Mouse (Mus musculus): Measurements from ENCODE around the gene Hbq1a. TPM values are rescaled to one million over a fixed set of nuclear protein-coding genes. Genes with fewer than 3 reads are reported as not detected.
"Not testable (repeated sequence)": the region's sequence is repeated elsewhere in the genome, so short reads cannot be mapped to it uniquely, and the experiment has no call there.

Gene Hbq1a
- polyA plus RNA-seq (2015; fragmentation: Nextera tagmentation; extraction: Ambion mirVana): 0.65 and 0.86 TPM in 2 replicates

DNA sequence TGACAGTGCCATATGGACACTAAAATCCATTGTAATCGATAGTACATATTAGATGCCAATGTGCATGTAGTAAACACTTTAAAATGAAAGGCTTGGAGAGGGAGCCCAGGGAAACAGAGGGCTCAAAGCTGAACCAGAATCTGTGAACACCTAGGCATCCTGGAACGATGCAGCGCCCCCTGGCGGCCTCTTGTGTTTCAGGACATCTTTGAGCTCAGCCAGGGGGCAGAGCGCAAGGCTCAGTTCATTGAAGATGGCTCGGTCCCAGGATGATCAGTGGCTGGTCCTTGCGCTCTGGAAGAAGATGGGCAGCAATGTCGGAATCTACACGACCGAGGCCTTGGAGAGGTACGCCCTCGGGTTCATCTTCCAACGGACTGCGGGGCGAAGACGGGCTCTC is at the start of gene Hbq1a:
Gene Hbq1a, plus strand, starts transcription at position 205 of the 400 bp plus-strand sequence.
- H3K4me1 ChIP-seq; H3K36me3 ChIP-seq (ENCODE audit: poor library complexity, severe bottlenecking); H3K9me3 ChIP-seq (replicated peaks); H3K27ac ChIP-seq; H3K9ac ChIP-seq: not testable (repeated sequence)
- WGBS: 4% methylated on average over 16 of the region's 16 CpGs
- 0 out of 2 replicates have a peak within 1 kb of the TSS, but pooled peaks have one; percentile 9 for H3K4me3 ChIP-seq
- peak; percentile 65 for ATAC-seq
- peak within 1 kb of the TSS; percentile 52 for H3K4me2 ChIP-seq
- H3K27me3 ChIP-seq: peaks cover 12% of the 10 kb centered on the region; the same call in 1 of the 2 replicates

GRCm38 (mm10) chr11:32250880-32251763 is 48.7 kb upstream of the Hbq1a start:
- Histone ChIP-seq H3K4me3 (no peak overlapping the region), H3K4me1 (no peaks in the 10 kb centered on the region), H3K9ac (no peak overlapping the region), H3K36me3 (ENCODE audit: poor library complexity, severe bottlenecking) (peaks cover 89% of the 10 kb centered on the region), H3K9me3 (replicated peaks) (no peaks in the 10 kb centered on the region), H3K27ac (no peak overlapping the region), H3K4me2 (no peak overlapping the region), H3K27me3 (no peaks in the 10 kb centered on the region)
- ATAC-seq: no peak
- 84% methylated on average over 8 of the region's 8 CpGs for WGBS

GRCm38 (mm10) chr11:32253121-32253520 is 46.7 kb upstream of the Hbq1a start:
- Histone ChIP-seq H3K9me3 (replicated peaks) (no peaks in the 10 kb centered on the region), H3K27ac (no peak overlapping the region), H3K36me3 (ENCODE audit: poor library complexity, severe bottlenecking) (peaks cover 76% of the 10 kb centered on the region), H3K4me1 (no peaks in the 10 kb centered on the region), H3K9ac (no peak overlapping the region), H3K4me3 (no peak overlapping the region), H3K4me2 (no peak overlapping the region), H3K27me3 (no peaks in the 10 kb centered on the region)
- ATAC-seq: no peak
- WGBS: 100% methylated on average over 1 of the region's 1 CpGs

GRCm38 (mm10) chr11:32256146-32256545 is 43.7 kb upstream of the Hbq1a start:
- Histone ChIP-seq H3K4me2 (no peak overlapping the region), H3K27ac (no peak overlapping the region), H3K4me3 (no peak overlapping the region), H3K9me3 (replicated peaks) (no peaks in the 10 kb centered on the region), H3K4me1 (no peaks in the 10 kb centered on the region), H3K27me3 (no peaks in the 10 kb centered on the region), H3K9ac (no peak overlapping the region), H3K36me3 (ENCODE audit: poor library complexity, severe bottlenecking) (peaks cover 58% of the 10 kb centered on the region)
- ATAC-seq: no peak
- 97% methylated on average over 1 of the region's 1 CpGs for WGBS

DNA sequence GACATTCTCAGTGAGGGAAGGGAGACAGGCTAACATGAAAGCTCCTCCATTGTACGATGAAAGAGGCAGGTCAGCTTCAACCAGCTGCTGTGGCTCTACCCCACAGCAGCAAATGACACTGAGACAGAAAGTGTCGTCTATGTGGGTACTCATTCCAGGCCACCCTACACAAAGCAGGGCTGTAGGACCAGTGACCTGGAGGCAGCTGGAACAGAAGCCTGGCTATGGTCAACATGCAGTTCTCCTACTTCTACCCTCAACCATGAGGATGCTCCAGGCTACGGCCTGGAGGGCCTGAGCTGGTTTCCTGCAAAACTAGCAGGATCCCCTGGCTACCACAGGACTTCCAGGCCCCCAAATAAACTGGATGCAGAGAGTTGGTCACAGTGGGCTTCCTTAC is 43.3 kb upstream of the Hbq1a start:
- Histone ChIP-seq H3K4me1 (no peaks in the 10 kb centered on the region), H3K4me3 (no peak overlapping the region), H3K9me3 (replicated peaks) (no peaks in the 10 kb centered on the region), H3K27me3 (no peaks in the 10 kb centered on the region), H3K27ac (no peak overlapping the region), H3K4me2 (no peak overlapping the region), H3K9ac (no peak overlapping the region), H3K36me3 (ENCODE audit: poor library complexity, severe bottlenecking) (peaks cover 55% of the 10 kb centered on the region)
- 94% methylated on average over 3 of the region's 3 CpGs for WGBS
- ATAC-seq: no peak

GRCm38 (mm10) chr11:32262674-32263415 is 37.0 kb upstream of the Hbq1a start:
- no peaks in the 10 kb centered on the region for H3K27me3 ChIP-seq
- no peak overlapping the region for H3K4me3 ChIP-seq
- no peak overlapping the region for H3K27ac ChIP-seq
- H3K9ac ChIP-seq: no peak overlapping the region
- H3K4me1 ChIP-seq: peaks cover 12% of the 10 kb centered on the region
- peaks cover 25% of the 10 kb centered on the region for H3K36me3 ChIP-seq (ENCODE audit: poor library complexity, severe bottlenecking)
- H3K9me3 ChIP-seq (replicated peaks): no peaks in the 10 kb centered on the region
- H3K4me2 ChIP-seq: no peak overlapping the region
- ATAC-seq: no peak
- 92% methylated on average over 10 of the region's 10 CpGs for WGBS

DNA sequence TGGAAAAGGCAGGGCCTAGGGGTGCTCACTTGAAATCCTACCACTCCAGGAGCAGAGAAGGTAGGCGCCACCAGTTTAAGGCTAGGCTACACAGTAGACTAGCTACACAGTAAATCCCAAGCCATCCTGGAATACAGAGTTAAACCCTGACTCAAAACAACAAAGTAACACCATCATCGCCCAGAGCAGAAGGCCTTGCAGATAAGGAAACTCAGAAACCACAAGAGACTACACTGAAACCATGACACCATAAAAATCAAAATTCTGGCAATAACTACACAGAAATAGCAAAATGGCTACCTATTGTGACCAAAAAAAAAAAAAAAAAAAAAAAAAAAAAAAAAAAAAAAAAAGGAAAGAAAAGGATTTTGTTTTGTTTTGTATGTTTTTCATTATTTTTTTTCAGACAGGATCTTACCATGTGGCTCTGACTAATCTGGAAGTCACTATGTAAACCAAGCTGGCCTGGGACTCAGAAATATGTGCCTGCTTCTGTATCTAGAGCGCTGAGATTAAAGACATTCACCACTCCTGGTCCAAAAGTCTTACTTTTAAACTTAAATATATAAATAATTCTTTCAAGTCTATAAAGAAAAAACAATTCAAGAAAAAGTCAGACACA is 34.6 kb upstream of the Hbq1a start:
- no peak for ATAC-seq
- H3K4me1 ChIP-seq: peaks cover 17% of the 10 kb centered on the region
- no peaks in the 10 kb centered on the region for H3K9me3 ChIP-seq (replicated peaks)
- no peak overlapping the region for H3K4me3 ChIP-seq
- WGBS: 91% methylated on average over 3 of the region's 3 CpGs
- H3K36me3 ChIP-seq (ENCODE audit: poor library complexity, severe bottlenecking): peaks cover 23% of the 10 kb centered on the region
- 0 out of 2 replicates have a peak, but pooled peaks cover 14% of the 10 kb centered on the region for H3K27me3 ChIP-seq
- no peak overlapping the region for H3K9ac ChIP-seq
- no peak overlapping the region for H3K4me2 ChIP-seq
- no peak overlapping the region for H3K27ac ChIP-seq

- H3K9me3 ChIP-seq (replicated peaks): no peaks in the 10 kb centered on the region
- H3K4me1 ChIP-seq: peaks cover 17% of the 10 kb centered on the region
- 0 out of 2 replicates have a peak overlapping the region, but pooled peaks have one; percentile 3 for H3K4me2 ChIP-seq
- 94% methylated on average over 6 of the region's 6 CpGs for WGBS
- H3K27ac ChIP-seq: peak overlapping the region; percentile 35; the same call in 1 of the 2 replicates
- no peak for ATAC-seq
- 0 out of 2 replicates have a peak overlapping the region, but pooled peaks have one; percentile 21 for H3K9ac ChIP-seq
- 0 out of 2 replicates have a peak, but pooled peaks cover 15% of the 10 kb centered on the region for H3K27me3 ChIP-seq
- peaks cover 15% of the 10 kb centered on the region for H3K36me3 ChIP-seq (ENCODE audit: poor library complexity, severe bottlenecking)
- no peak overlapping the region for H3K4me3 ChIP-seq
Observed at GRCm38 (mm10) chr11:32266194-32266593, 33.7 kb upstream of the Hbq1a start.

DNA sequence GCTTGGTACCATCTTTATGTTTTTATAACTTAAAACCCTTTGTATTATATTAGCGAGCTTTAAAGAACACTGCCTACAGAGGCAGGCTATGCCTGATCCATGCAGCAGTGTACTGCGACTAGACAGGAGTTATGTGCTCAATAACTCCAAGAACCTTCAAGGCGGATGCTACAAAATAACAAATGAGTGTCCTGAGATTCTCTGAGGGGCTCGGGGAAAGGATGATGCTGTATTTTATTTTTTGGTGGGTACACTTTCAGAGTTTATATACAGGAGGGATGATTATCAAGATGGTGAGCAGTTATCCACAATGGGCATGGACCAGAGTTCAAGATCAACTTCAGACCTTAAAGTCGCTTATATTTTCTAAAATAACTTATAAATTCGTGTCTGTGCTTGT is 33.1 kb upstream of the Hbq1a start:
- Histone ChIP-seq H3K4me3 (peak overlapping the region; percentile 69), H3K9me3 (replicated peaks) (no peaks in the 10 kb centered on the region), H3K4me1 (peaks cover 17% of the 10 kb centered on the region), H3K9ac (peak overlapping the region; percentile 92), H3K4me2 (peak overlapping the region; percentile 73), H3K36me3 (ENCODE audit: poor library complexity, severe bottlenecking) (peaks cover 11% of the 10 kb centered on the region), H3K27me3 (0 out of 2 replicates have a peak, but pooled peaks cover 16% of the 10 kb centered on the region), H3K27ac (peak overlapping the region; percentile 96)
- 30% methylated on average over 6 of the region's 6 CpGs for WGBS
- ATAC-seq: no peak

DNA sequence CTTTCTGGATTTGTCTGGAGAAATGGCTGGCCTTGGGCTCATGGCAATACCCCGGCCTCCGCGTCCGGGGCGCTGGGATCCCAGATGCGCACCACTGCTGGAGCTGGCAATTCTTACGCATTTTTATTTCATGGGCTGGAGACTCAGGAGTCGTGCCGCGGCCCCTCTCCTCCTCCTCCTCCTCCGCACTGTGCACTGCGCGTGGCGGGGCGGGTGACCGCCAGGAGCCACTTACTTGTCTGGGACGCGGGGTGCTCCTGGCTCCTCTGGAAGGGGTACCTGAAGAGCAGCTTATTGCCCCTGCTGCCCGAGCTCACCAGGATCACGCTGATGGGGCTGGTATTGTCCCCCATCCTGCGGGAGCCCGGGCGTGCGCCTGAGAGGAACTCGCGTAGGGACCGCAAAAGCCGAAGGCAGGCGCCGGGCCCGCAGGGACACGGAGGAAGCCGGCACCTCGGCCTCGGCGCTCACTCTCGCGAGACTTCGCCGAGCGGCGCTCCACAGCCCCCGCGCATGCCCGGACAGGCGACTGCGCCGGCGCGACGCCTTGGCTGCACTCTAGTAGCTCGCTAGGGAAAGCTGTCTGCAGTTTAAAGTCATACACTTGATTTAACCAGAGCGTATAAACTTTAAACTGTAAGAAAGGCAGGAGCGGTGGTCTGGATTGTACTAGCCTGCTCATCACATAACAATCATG is 32.5 kb upstream of the Hbq1a start, which contains the start of gene Nprl3:
Gene Nprl3, minus strand, starts transcription at position 520 of the 697 bp plus-strand sequence.
- peak; percentile 100 for ATAC-seq
- peak within 1 kb of the TSS; percentile 92 for H3K9ac ChIP-seq
- 0 out of 2 replicates have a peak, but pooled peaks cover 16% of the 10 kb centered on the region for H3K27me3 ChIP-seq
- H3K4me2 ChIP-seq: peak within 1 kb of the TSS; percentile 73
- peaks cover 6% of the 10 kb centered on the region; the same call in 1 of the 2 replicates for H3K36me3 ChIP-seq (ENCODE audit: poor library complexity, severe bottlenecking)
- peak within 1 kb of the TSS; percentile 69 for H3K4me3 ChIP-seq
- WGBS: under 1% methylated on average over 54 of the region's 54 CpGs
- H3K9me3 ChIP-seq (replicated peaks): no peaks in the 10 kb centered on the region
- peak within 1 kb of the TSS; percentile 96 for H3K27ac ChIP-seq
- peaks cover 17% of the 10 kb centered on the region for H3K4me1 ChIP-seq

DNA sequence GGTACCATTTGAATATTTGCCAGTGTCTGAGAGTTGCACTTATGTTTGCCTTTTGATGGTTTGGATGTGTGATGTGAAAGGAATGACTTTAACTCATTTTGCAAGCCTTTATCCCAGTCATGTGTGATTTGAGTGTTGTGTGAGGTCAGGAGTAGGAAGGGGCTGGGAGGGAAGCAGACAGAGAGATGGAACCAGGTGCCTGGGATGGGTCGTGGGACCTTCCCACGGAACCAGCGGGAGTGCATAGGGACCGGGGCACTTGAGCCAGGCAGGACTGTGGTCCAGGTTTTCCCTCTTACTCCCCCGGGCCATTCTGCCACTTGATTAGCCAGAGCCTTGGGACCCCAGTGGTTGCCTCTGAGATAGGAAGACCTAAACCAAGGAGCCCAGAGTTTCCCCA is 31.9 kb upstream of the Hbq1a start:
- Histone ChIP-seq H3K27ac (peak overlapping the region; percentile 96), H3K9ac (peak overlapping the region; percentile 92), H3K36me3 (ENCODE audit: poor library complexity, severe bottlenecking) (no peaks in the 10 kb centered on the region)

More for the DNA sequence above, 31.9 kb upstream of the Hbq1a start:
- 22% methylated on average over 5 of the region's 5 CpGs for WGBS
- Histone ChIP-seq H3K4me3 (peak overlapping the region; percentile 69), H3K4me1 (peaks cover 17% of the 10 kb centered on the region), H3K4me2 (peak overlapping the region; percentile 73), H3K9me3 (replicated peaks) (no peaks in the 10 kb centered on the region), H3K27me3 (0 out of 2 replicates have a peak, but pooled peaks cover 16% of the 10 kb centered on the region)
- peak; percentile 30 for ATAC-seq

Measured in forebrain, embryonic 13.5 days (tissue).